Mouse (Mus musculus) MEL (cell line): ENCODE measurements around the gene Ski. TPM values are rescaled to one million over a fixed set of nuclear protein-coding genes. Genes with fewer than 3 reads are reported as not detected.

Source experiments
- DNase-seq: peaks from one replicate; pipeline ENCODE4 v3.0.0; 2011; ENCODE audit warnings: low read depth, low spot score
- H3K27ac ChIP-seq: 2 replicates; pipeline ENCODE4 v1.5.1; 2012; ENCODE audit warnings: low read depth, mild to moderate bottlenecking, control low read depth, low read length, moderate library complexity; ENCODE audit not compliant: control insufficient read depth
- H3K27me3 ChIP-seq, 2 experiments: fragments of 150-350 bp in 1 of 2; sonication (generic) in 1 of 2; 2 replicates each; pipeline ENCODE4 v1.6.1; 2012; ENCODE audit warnings: low read length in 2 of 2, mild to moderate bottlenecking in 2 of 2, improper control_type of control experiment in 1 of 2, moderate library complexity in 1 of 2; ENCODE audit not compliant: insufficient read depth in 2 of 2, control insufficient read depth in 1 of 2
- H3K36me3 ChIP-seq, 2 experiments: 2 replicates each; pipeline ENCODE4 v1.6.1; 2012 to 2014; ENCODE audit warnings: low read length in 2 of 2, improper control_type of control experiment in 1 of 2, inconsistent platforms in 1 of 2, mild to moderate bottlenecking in 1 of 2; ENCODE audit not compliant: insufficient read depth in 2 of 2, control insufficient read depth in 1 of 2
- H3K4me1 ChIP-seq, 2 experiments: fragments of 150-350 bp in 1 of 2; sonication (generic) in 1 of 2; 2 replicates each; pipeline ENCODE4 v1.6.1; 2012; ENCODE audit warnings: low read length in 2 of 2, improper control_type of control experiment in 1 of 2, mild to moderate bottlenecking in 1 of 2; ENCODE audit not compliant: insufficient read depth in 2 of 2, control insufficient read depth in 1 of 2
- H3K4me3 ChIP-seq, 2 experiments: fragments of 150-350 bp in 1 of 2; sonication (generic) in 1 of 2; 2 replicates each; pipeline ENCODE4 v1.5.1; 2012; ENCODE audit warnings: low read depth in 2 of 2, low read length in 2 of 2, mild to moderate bottlenecking in 2 of 2, moderate library complexity in 2 of 2, control low read depth in 1 of 2, improper control_type of control experiment in 1 of 2; ENCODE audit not compliant: control insufficient read depth in 1 of 2, insufficient read depth in 1 of 2
- H3K79me2 ChIP-seq: 2 replicates; pipeline ENCODE4 v1.6.1; 2012; ENCODE audit warnings: mild to moderate bottlenecking, low read length, moderate library complexity; ENCODE audit not compliant: control insufficient read depth, poor library complexity, insufficient read depth
- H3K9ac ChIP-seq: 2 replicates; pipeline ENCODE4 v1.6.1; 2012; ENCODE audit warnings: low read depth, mild to moderate bottlenecking, control low read depth, low read length, moderate library complexity; ENCODE audit not compliant: control insufficient read depth, poor library complexity, severe bottlenecking
- H3K9me3 ChIP-seq: fragments of 150-350 bp; sonication (generic); replicated peaks from 2 replicates; pipeline ENCODE4 v1.6.1; 2012; ENCODE audit warnings: mild to moderate bottlenecking, low read length, improper control_type of control experiment, moderate library complexity; ENCODE audit not compliant: insufficient read depth
- CHD1 ChIP-seq: IDR thresholded peaks from 2 replicates; pipeline ENCODE4 v1.6.1; 2012; ENCODE audit warnings: low read depth, mild to moderate bottlenecking, inconsistent platforms, low read length, improper control_type of control experiment
- CHD2 ChIP-seq: IDR thresholded peaks from 2 replicates; pipeline ENCODE4 v1.6.1; 2011; ENCODE audit warnings: low read length, improper control_type of control experiment
- CTCF ChIP-seq, 3 experiments: IDR thresholded peaks in 2 of 3; conservative IDR thresholded peaks in 1 of 3; 2 replicates each; pipeline ENCODE4 v1.5.1; 2011 to 2012; ENCODE audit warnings: low read length in 3 of 3, low read depth in 2 of 3, mild to moderate bottlenecking in 2 of 3, improper control_type of control experiment in 1 of 3, inconsistent platforms in 1 of 3, mixed read lengths in 1 of 3, moderate library complexity in 1 of 3; ENCODE audit not compliant: control insufficient read depth in 1 of 3, insufficient read depth in 1 of 3, poor library complexity in 1 of 3, severe bottlenecking in 1 of 3
- EP300 ChIP-seq, 2 experiments: IDR thresholded peaks; 2 replicates each; pipeline ENCODE4 v1.6.1; 2011; ENCODE audit warnings: improper control_type of control experiment in 2 of 2, low read length in 2 of 2, low read depth in 1 of 2, mild to moderate bottlenecking in 1 of 2
- ETS1 ChIP-seq: IDR thresholded peaks from 2 replicates; pipeline ENCODE4 v1.6.1; 2012; ENCODE audit warnings: low read depth, mild to moderate bottlenecking, inconsistent platforms, low read length, improper control_type of control experiment, moderate library complexity
- KAT2A ChIP-seq: conservative IDR thresholded peaks from 2 replicates; pipeline ENCODE4 v1.6.1; 2012; ENCODE audit warnings: low read depth, low read length, improper control_type of control experiment, inconsistent platforms
- MAX ChIP-seq: IDR thresholded peaks from 2 replicates; pipeline ENCODE4 v1.6.1; 2011; ENCODE audit warnings: low read length, improper control_type of control experiment
- MAZ ChIP-seq: IDR thresholded peaks from 2 replicates; pipeline ENCODE4 v1.6.1; 2012; ENCODE audit warnings: low read depth, mild to moderate bottlenecking, inconsistent platforms, low read length, improper control_type of control experiment
- MEF2A ChIP-seq: IDR thresholded peaks from 2 replicates; pipeline ENCODE4 v1.6.1; 2014; ENCODE audit warnings: low read depth, mild to moderate bottlenecking, inconsistent platforms, low read length, improper control_type of control experiment; ENCODE audit not compliant: poor library complexity, insufficient replicate concordance, severe bottlenecking; ENCODE audit errors: extremely low read depth
- MYC ChIP-seq: IDR thresholded peaks from 2 replicates; pipeline ENCODE4 v1.6.1; 2011; ENCODE audit warnings: low read depth, mild to moderate bottlenecking, low read length, improper control_type of control experiment, moderate library complexity
- NELFE ChIP-seq: IDR thresholded peaks from 2 replicates; pipeline ENCODE4 v1.6.1; 2011; ENCODE audit warnings: low read depth, low read length, improper control_type of control experiment
- POLR2A ChIP-seq, 2 experiments: IDR thresholded peaks; 2 replicates each; pipeline ENCODE4 v1.6.1; 2011 to 2012; ENCODE audit warnings: low read length in 2 of 2, mild to moderate bottlenecking in 2 of 2, control low read depth in 1 of 2, improper control_type of control experiment in 1 of 2, low read depth in 1 of 2, moderate library complexity in 1 of 2; ENCODE audit not compliant: control insufficient read depth in 1 of 2, insufficient read depth in 1 of 2, poor library complexity in 1 of 2
- POLR2AphosphoS2 ChIP-seq: IDR thresholded peaks from 2 replicates; pipeline ENCODE4 v1.6.1; 2011; ENCODE audit warnings: low read length, improper control_type of control experiment
- POLR2AphosphoS5 ChIP-seq: IDR thresholded peaks from 2 replicates; pipeline ENCODE4 v1.6.1; 2012; ENCODE audit warnings: low read depth, borderline replicate concordance, mild to moderate bottlenecking, inconsistent platforms, low read length, moderate library complexity, mixed read lengths
- RAD21 ChIP-seq: IDR thresholded peaks from 2 replicates; pipeline ENCODE4 v1.6.1; 2011; ENCODE audit warnings: mild to moderate bottlenecking, low read depth, low read length, improper control_type of control experiment
- SIN3A ChIP-seq: IDR thresholded peaks from 2 replicates; pipeline ENCODE4 v1.6.1; 2012; ENCODE audit warnings: low read length, improper control_type of control experiment, inconsistent platforms
- SMC3 ChIP-seq: IDR thresholded peaks from 2 replicates; pipeline ENCODE4 v1.6.1; 2011; ENCODE audit warnings: low read depth, low read length, improper control_type of control experiment
- TBP ChIP-seq: IDR thresholded peaks from 2 replicates; pipeline ENCODE4 v1.8.0; 2011; ENCODE audit warnings: low read depth, low read length, improper control_type of control experiment
- UBTF ChIP-seq: IDR thresholded peaks from 2 replicates; pipeline ENCODE4 v1.6.1; 2012; ENCODE audit warnings: low read depth, mild to moderate bottlenecking, inconsistent platforms, low read length, improper control_type of control experiment, moderate library complexity, borderline replicate concordance; ENCODE audit not compliant: insufficient read depth
- USF1 ChIP-seq: IDR thresholded peaks from 2 replicates; pipeline ENCODE4 v1.6.1; 2014; ENCODE audit warnings: low read depth, mild to moderate bottlenecking, inconsistent platforms, low read length, improper control_type of control experiment, moderate library complexity
- USF2 ChIP-seq, 2 experiments: IDR thresholded peaks; 2 replicates each; pipeline ENCODE4 v1.6.1; 2011 to 2012; ENCODE audit warnings: improper control_type of control experiment in 2 of 2, low read length in 2 of 2, borderline replicate concordance in 1 of 2, inconsistent platforms in 1 of 2, low read depth in 1 of 2, mild to moderate bottlenecking in 1 of 2; ENCODE audit not compliant: insufficient read depth in 1 of 2
- ZC3H11A ChIP-seq: IDR thresholded peaks from 2 replicates; pipeline ENCODE4 v1.6.1; 2012; ENCODE audit warnings: low read depth, mild to moderate bottlenecking, inconsistent platforms, low read length, improper control_type of control experiment
- ZMIZ1 ChIP-seq: IDR thresholded peaks from 2 replicates; pipeline ENCODE4 v1.6.1; 2012; ENCODE audit warnings: low read depth, mild to moderate bottlenecking, inconsistent platforms, low read length, improper control_type of control experiment, moderate library complexity
- polyA plus RNA-seq, 2 experiments: library from polyadenylated mRNA; stranded (reverse) in 1 of 2; unstranded in 1 of 2; fragments of >175 nt in 1 of 2; fragments of >200 nt in 1 of 2; gene quantifications; 2 replicates each; pipeline versions ENCODE4 v1.2.1 to v1.2.4; 2012; ENCODE audit warnings: low replicate concordance in 2 of 2, low read depth in 1 of 2; ENCODE audit not compliant: insufficient read length in 2 of 2, insufficient read depth in 1 of 2, missing spikeins in 1 of 2
- total RNA-seq: library from RNA; depleted of rRNA; stranded (reverse); fragments of 300-350 nt; gene quantifications from 2 replicates; pipeline ENCODE4 v1.2.3, GENCODE M21; 2012

Ski gene
- total and polyA plus RNA-seq, 3 experiments = 6.9 to 16.1 TPM; not detected in 1

GRCm38 (mm10) chr4:155129996-155130395 is 92.4 kb downstream of the Ski start:
- no peaks in the 10 kb centered on the region for H3K27me3 ChIP-seq
- peaks cover 0 to 2% of the 10 kb centered on the region in 2 experiments; a peak in 2 of 4 replicates for H3K36me3 ChIP-seq
- no peak overlapping the region for H3K9ac ChIP-seq
- H3K4me1 ChIP-seq = peaks cover under 1 to 5% of the 10 kb centered on the region in 2 experiments; a peak in 3 of 4 replicates
- no peak overlapping the region for H3K27ac ChIP-seq
- H3K9me3 ChIP-seq = no peaks in the 10 kb centered on the region
- no peaks in the 10 kb centered on the region for H3K79me2 ChIP-seq
- H3K4me3 ChIP-seq = no peak overlapping the region
- no peak for DNase-seq
- TF ChIP-seq POLR2AphosphoS5 (no peak), MAZ (no peak), KAT2A (no peak), SIN3A (no peak), CHD1 (no peak), ETS1 (no peak), NELFE (no peak), UBTF (no peak), USF1 (no peak), MYC (no peak), CTCF (IDR thresholded peaks at IDR 0.05 in 2 of 3, conservative IDR thresholded peaks at IDR 0.05 in 1 of 3; ENCODE audit: control insufficient read depth in 1 of 3, insufficient read depth in 1 of 3, low read depth in 2 of 3, low read length in 3 of 3, poor library complexity in 1 of 3, severe bottlenecking in 1 of 3) (no peak)

GRCm38 (mm10) chr4:155129132-155129917 is 93.1 kb downstream of the Ski start:
- Histone ChIP-seq H3K9me3 (no peaks in the 10 kb centered on the region), H3K9ac (no peak overlapping the region), H3K4me3 (no peak overlapping the region)
- TF ChIP-seq MAZ = no peak
- TF ChIP-seq CTCF (IDR thresholded peaks at IDR 0.05 in 2 of 3, conservative IDR thresholded peaks at IDR 0.05 in 1 of 3; ENCODE audit: control insufficient read depth in 1 of 3, insufficient read depth in 1 of 3, low read depth in 2 of 3, low read length in 3 of 3, poor library complexity in 1 of 3, severe bottlenecking in 1 of 3) = peak; percentile 27 to 39 (median 39)
- TF ChIP-seq USF1 = no peak
- no peak for TF ChIP-seq SIN3A
- TF ChIP-seq MEF2A = no peak
- TF ChIP-seq USF2 (IDR thresholded peaks at IDR 0.05; ENCODE audit: borderline replicate concordance in 1 of 2, insufficient read depth in 1 of 2, low read depth in 1 of 2, low read length in 2 of 2) = no peak
- TF ChIP-seq MAX = no peak
- TF ChIP-seq SMC3 = peak; percentile 60
- TF ChIP-seq ZMIZ1 = no peak
- TF ChIP-seq CHD2 = no peak
- no peak for TF ChIP-seq POLR2A (IDR thresholded peaks at IDR 0.05; ENCODE audit: control insufficient read depth in 1 of 2, insufficient read depth in 1 of 2, low read depth in 1 of 2, low read length in 2 of 2, poor library complexity in 1 of 2)
- TF ChIP-seq RAD21 = peak; percentile 19
- TF ChIP-seq POLR2AphosphoS2 = no peak
- no peak for TF ChIP-seq ZC3H11A
- TF ChIP-seq EP300 (IDR thresholded peaks at IDR 0.05; ENCODE audit: low read depth in 1 of 2, low read length in 2 of 2) = no peak
- no peak for TF ChIP-seq TBP
- TF ChIP-seq, all 39 proteins: peak for 3
- Histone ChIP-seq H3K36me3 (peaks cover 0 to 8% of the 10 kb centered on the region in 2 experiments; a peak in 2 of 4 replicates), H3K79me2 (no peaks in the 10 kb centered on the region), H3K27me3 (no peaks in the 10 kb centered on the region), H3K27ac (no peak overlapping the region), H3K4me1 (peaks cover 5 to 11% of the 10 kb centered on the region in 2 experiments; a peak in 3 of 4 replicates)
- no peak for DNase-seq
